15 mouse cellular contexts compared by ENCODE assay signal in genomic region chr1:174171537-174171936, GRCm38 (mm10). TPM values are rescaled to one million over a fixed set of nuclear protein-coding genes. Genes with fewer than 3 reads are reported as not detected.
DNase-seq lines count a peak whose midpoint lies in the region; ATAC-seq lines count a peak whose summit lies in the region.
"Had no signal": no experiment of that assay in that cellular context is flagged by ENCODE, and none has a peak within 500 bp of the region (broad histone marks: within the 10 kb centered on the region; RNA-seq: fewer than 3 reads in every experiment).

No protein-coding gene starts in this region.

- no peaks in the 10 kb centered on the region for H3K36me3 ChIP-seq in midbrain, embryonic 11.5 days (ENCODE audit: control insufficient read depth, insufficient read depth, low read length)
- H3K36me3 ChIP-seq in midbrain, embryonic 16.5 days (ENCODE audit: control insufficient read depth, insufficient read depth, low read length): no peaks in the 10 kb centered on the region
- H3K36me3 ChIP-seq in neural tube, embryonic 15.5 days: no peaks in the 10 kb centered on the region
- H3K36me3 ChIP-seq: forebrain, embryonic 12.5 days; hindbrain, embryonic 10.5 days; limb, embryonic 15.5 days had no signal

- H3K9me3 ChIP-seq in midbrain, embryonic 11.5 days (ENCODE audit: control insufficient read depth, low read length): no peaks in the 10 kb centered on the region
- H3K9me3 ChIP-seq in midbrain, embryonic 16.5 days (replicated peaks; ENCODE audit: control insufficient read depth, low read length, poor library complexity, severe bottlenecking): no peaks in the 10 kb centered on the region
- H3K9me3 ChIP-seq in neural tube, embryonic 15.5 days (replicated peaks): no peaks in the 10 kb centered on the region
- H3K9me3 ChIP-seq: forebrain, embryonic 12.5 days; hindbrain, embryonic 10.5 days; limb, embryonic 15.5 days had no signal

- no peak overlapping the region for H3K4me2 ChIP-seq in midbrain, embryonic 11.5 days
- no peak overlapping the region for H3K4me2 ChIP-seq in midbrain, embryonic 16.5 days (ENCODE audit: low read length)
- no peak overlapping the region for H3K4me2 ChIP-seq in neural tube, embryonic 15.5 days
- H3K4me2 ChIP-seq: forebrain, embryonic 12.5 days; limb, embryonic 15.5 days had no signal

- no peaks in the 10 kb centered on the region for H3K27me3 ChIP-seq in midbrain, embryonic 11.5 days (ENCODE audit: control insufficient read depth, insufficient read depth, low read length)
- H3K27me3 ChIP-seq in midbrain, embryonic 16.5 days (ENCODE audit: control insufficient read depth, insufficient read depth, low read depth, low read length): no peaks in the 10 kb centered on the region
- H3K27me3 ChIP-seq in neural tube, embryonic 15.5 days (replicated peaks): no peaks in the 10 kb centered on the region
- H3K27me3 ChIP-seq: forebrain, embryonic 12.5 days; limb, embryonic 15.5 days; Patski had no signal

- H3K4me1 ChIP-seq in midbrain, embryonic 11.5 days (ENCODE audit: control insufficient read depth, insufficient read depth, low read length): peaks cover 2% of the 10 kb centered on the region; the same call in 1 of the 2 replicates
- no peaks in the 10 kb centered on the region for H3K4me1 ChIP-seq in midbrain, embryonic 16.5 days (ENCODE audit: control insufficient read depth, insufficient read depth, low read length)
- H3K4me1 ChIP-seq in neural tube, embryonic 15.5 days: no peaks in the 10 kb centered on the region
- H3K4me1 ChIP-seq: limb, embryonic 15.5 days had no signal

- no peak overlapping the region for H3K9ac ChIP-seq in midbrain, embryonic 11.5 days (ENCODE audit: low read length)
- no peak overlapping the region for H3K9ac ChIP-seq in midbrain, embryonic 16.5 days (ENCODE audit: low read depth, low read length)
- no peak overlapping the region for H3K9ac ChIP-seq in neural tube, embryonic 15.5 days (replicated peaks)
- H3K9ac ChIP-seq: forebrain, embryonic 12.5 days; limb, embryonic 15.5 days had no signal

- peak; percentile 75 for ATAC-seq in midbrain, embryonic 11.5 days (ENCODE audit: low FRiP score)
- no peak for ATAC-seq in midbrain, embryonic 16.5 days
- ATAC-seq in erythroblast, adult 5-6 weeks (replicated peaks; ENCODE audit: low FRiP score, poor library complexity, severe bottlenecking): peak; percentile 86
- no peak for ATAC-seq in neural tube, embryonic 15.5 days (ENCODE audit: low FRiP score)
- ATAC-seq in activated CD4-positive, CD25-positive, alpha-beta regulatory T cell, adult 4 months: no peak
- ATAC-seq: Patski had no signal

- H3K27ac ChIP-seq in midbrain, embryonic 11.5 days (ENCODE audit: low read depth, low read length): no peak overlapping the region
- H3K27ac ChIP-seq in midbrain, embryonic 16.5 days (ENCODE audit: low read length): no peak overlapping the region
- no peak overlapping the region for H3K27ac ChIP-seq in neural tube, embryonic 15.5 days (replicated peaks)
- H3K27ac ChIP-seq: forebrain, embryonic 12.5 days; limb, embryonic 15.5 days had no signal

- H3K4me3 ChIP-seq in midbrain, embryonic 11.5 days (ENCODE audit: low read depth, low read length): no peak overlapping the region
- no peak overlapping the region for H3K4me3 ChIP-seq in midbrain, embryonic 16.5 days (ENCODE audit: low read depth, low read length)
- no peak overlapping the region for H3K4me3 ChIP-seq in neural tube, embryonic 15.5 days (replicated peaks)
- H3K4me3 ChIP-seq: forebrain, embryonic 12.5 days; hindbrain, embryonic 10.5 days; limb, embryonic 15.5 days had no signal

- DNase-seq in midbrain, embryonic 11.5 days (ENCODE audit: low spot score, missing footprints): no peak
- peak; percentile 26 for DNase-seq in heart, postnatal 4 days
- DNase-seq in spleen, postnatal 14 days (ENCODE audit: low spot score in 2 of 2): peak; percentile 44 to 58
- DNase-seq in kidney, postnatal 36 days: no peak
- DNase-seq: cerebellum, adult 11 months had no signal

- 65% methylated on average over 2 of the region's 2 CpGs for WGBS in midbrain, embryonic 11.5 days
- WGBS in midbrain, embryonic 16.5 days: 38% methylated on average over 2 of the region's 2 CpGs
- WGBS in neural tube, embryonic 15.5 days: 60% methylated on average over 2 of the region's 2 CpGs

RNA-seq across cellular contexts. Expression of gene Spta1, which starts 1.0 kb away (rescaled TPM):
- 2.1 TPM in 2 replicates for polyA plus RNA-seq in midbrain, embryonic 11.5 days (2014; fragmentation: Nextera tagmentation; extraction: Ambion mirVana)
- 0.06 and 0.16 TPM in 2 replicates for polyA plus RNA-seq in midbrain, embryonic 16.5 days (2015; fragmentation: Nextera tagmentation; extraction: Ambion mirVana)
- total RNA-seq in erythroblast, adult 5-6 weeks (2015; ENCODE audit: low replicate concordance): 279 and 284 TPM in 2 replicates
- total RNA-seq in erythroblast, adult 5-6 weeks (2017; ENCODE audit: low replicate concordance): 931 and 1,200 TPM in 2 replicates
- total RNA-seq in heart, postnatal 4 days (2021): 10 to 100 TPM in 1 of 2 experiments, 1 to 10 TPM in 1; 9.8 to 13.5 TPM
- polyA plus RNA-seq in neural tube, embryonic 15.5 days (2015; fragmentation: Nextera tagmentation; extraction: Ambion mirVana): 0.06 and 0.20 TPM in 2 replicates
- under 1 TPM in 1 of 2 experiments, not detected in 1; 0.19 TPM for polyA plus RNA-seq in activated CD4-positive, CD25-positive, alpha-beta regulatory T cell, adult 4 months (2017; shearing (Covaris generic))
- polyA plus RNA-seq: Patski had no signal

RNA-seq across cellular contexts. Expression of gene Olfr420, which starts 16.1 kb away (rescaled TPM):
- not detected in 2 replicates for polyA plus RNA-seq in midbrain, embryonic 11.5 days (2014; fragmentation: Nextera tagmentation; extraction: Ambion mirVana)
- polyA plus RNA-seq in midbrain, embryonic 16.5 days (2015; fragmentation: Nextera tagmentation; extraction: Ambion mirVana): not detected in 2 replicates
- total RNA-seq in erythroblast, adult 5-6 weeks (2015; ENCODE audit: low replicate concordance): 0.38 TPM in 1 of 2 replicates, not detected in the other
- 1.8 and 2.0 TPM in 2 replicates for total RNA-seq in erythroblast, adult 5-6 weeks (2017; ENCODE audit: low replicate concordance)
- not detected for total RNA-seq in heart, postnatal 4 days (2021)
- not detected in 2 replicates for polyA plus RNA-seq in neural tube, embryonic 15.5 days (2015; fragmentation: Nextera tagmentation; extraction: Ambion mirVana)
- not detected for polyA plus RNA-seq in activated CD4-positive, CD25-positive, alpha-beta regulatory T cell, adult 4 months (2017; shearing (Covaris generic))
- total RNA-seq: layer of hippocampus, adult 8-10 months had no signal
- polyA plus RNA-seq: forebrain, embryonic 12.5 days; hindbrain, embryonic 10.5 days; limb, embryonic 15.5 days; Patski; spleen, adult 2 months had no signal

RNA-seq across cellular contexts. Expression of gene Olfr424, which starts 40.2 kb away (rescaled TPM):
- not detected in 2 replicates for polyA plus RNA-seq in midbrain, embryonic 11.5 days (2014; fragmentation: Nextera tagmentation; extraction: Ambion mirVana)
- not detected in 2 replicates for polyA plus RNA-seq in midbrain, embryonic 16.5 days (2015; fragmentation: Nextera tagmentation; extraction: Ambion mirVana)
- not detected in 2 replicates for total RNA-seq in erythroblast, adult 5-6 weeks (2015; ENCODE audit: low replicate concordance)
- total RNA-seq in erythroblast, adult 5-6 weeks (2017; ENCODE audit: low replicate concordance): not detected in 2 replicates
- total RNA-seq in heart, postnatal 4 days (2021): not detected
- polyA plus RNA-seq in neural tube, embryonic 15.5 days (2015; fragmentation: Nextera tagmentation; extraction: Ambion mirVana): not detected in 2 replicates
- not detected for polyA plus RNA-seq in activated CD4-positive, CD25-positive, alpha-beta regulatory T cell, adult 4 months (2017; shearing (Covaris generic))
- total RNA-seq: layer of hippocampus, adult 8-10 months had no signal
- polyA plus RNA-seq: forebrain, embryonic 12.5 days; hindbrain, embryonic 10.5 days; limb, embryonic 15.5 days; Patski; spleen, adult 2 months had no signal

RNA-seq across cellular contexts. Expression of gene Olfr231, which starts 50.6 kb away (rescaled TPM):
- polyA plus RNA-seq in midbrain, embryonic 11.5 days (2014; fragmentation: Nextera tagmentation; extraction: Ambion mirVana): not detected in 2 replicates
- polyA plus RNA-seq in midbrain, embryonic 16.5 days (2015; fragmentation: Nextera tagmentation; extraction: Ambion mirVana): not detected in 2 replicates
- 2.1 TPM in 1 of 2 replicates, not detected in the other for total RNA-seq in erythroblast, adult 5-6 weeks (2015; ENCODE audit: low replicate concordance)
- not detected in 2 replicates for total RNA-seq in erythroblast, adult 5-6 weeks (2017; ENCODE audit: low replicate concordance)
- total RNA-seq in heart, postnatal 4 days (2021): not detected
- not detected in 2 replicates for polyA plus RNA-seq in neural tube, embryonic 15.5 days (2015; fragmentation: Nextera tagmentation; extraction: Ambion mirVana)
- not detected for polyA plus RNA-seq in activated CD4-positive, CD25-positive, alpha-beta regulatory T cell, adult 4 months (2017; shearing (Covaris generic))
- total RNA-seq: layer of hippocampus, adult 8-10 months had no signal
- polyA plus RNA-seq: hindbrain, embryonic 10.5 days; limb, embryonic 15.5 days; Patski; spleen, adult 2 months had no signal

Comparison
In these comparisons a context has a peak if more than half of its experiments do, and no peak if none do; other contexts are left out.
1. ATAC-seq: peak in midbrain, embryonic 11.5 days (single experiment) and erythroblast, adult 5-6 weeks (single experiment); none in midbrain, embryonic 16.5 days (single experiment), neural tube, embryonic 15.5 days (single experiment) and activated CD4-positive, CD25-positive, alpha-beta regulatory T cell, adult 4 months (single experiment).
2. DNase-seq: peak in heart, postnatal 4 days (single experiment) and spleen, postnatal 14 days (2 of 2); none in midbrain, embryonic 11.5 days (single experiment) and kidney, postnatal 36 days (0 of 2).